Mouse (Mus musculus) fat pad, adult 2 months (tissue): ENCODE results near the gene Faxc.

Experiments used
- DNase-seq: peaks from one replicate; pipeline ENCODE4 v3.0.0-alpha.2; 2011; ENCODE audit warnings: low read depth, low spot score; ENCODE audit errors: extremely low read depth

Faxc gene

GRCm38 (mm10) chr4:22018414-22018813 is 87.3 kb downstream of the Faxc start:
- DNase-seq, result no peak

GRCm38 (mm10) chr4:22029951-22030350 is 98.8 kb downstream of the Faxc start:
- DNase-seq, result no peak
